In genomic region chr7:100854137-100854814, GRCm38 (mm10) we compare ENCODE assay signal across 14 mouse cellular contexts. TPM values are rescaled to one million over a fixed set of nuclear protein-coding genes. Genes with fewer than 3 reads are reported as not detected.
DNase-seq lines count a peak whose midpoint lies in the region; ATAC-seq and TF ChIP-seq lines count a peak whose summit lies in the region.
"Had no signal": no experiment of that assay in that cellular context is flagged by ENCODE, and none has a peak within 500 bp of the region (broad histone marks: within the 10 kb centered on the region; RNA-seq: fewer than 3 reads in every experiment).

No protein-coding gene starts in this region.

- ATAC-seq in hindbrain, embryonic 14.5 days (ENCODE audit: low FRiP score), result no peak
- ATAC-seq in G1E (ENCODE audit: extremely low read depth, insufficient number of reproducible peaks, low FRiP score, poor library complexity, severe bottlenecking), result no peak
- ATAC-seq in limb, embryonic 13.5 days (ENCODE audit: low FRiP score, low read depth), result no peak
- ATAC-seq in inflammation-experienced regulatory T-cells, adult 6 months, result no peak
- ATAC-seq in hindbrain, embryonic 12.5 days (ENCODE audit: low FRiP score), result no peak
- ATAC-seq: hindbrain, postnatal 0 days had no signal

- no peak for TF ChIP-seq CTCF in G1E (IDR thresholded peaks at IDR 0.05; ENCODE audit: low read depth, low read length)

- no peak overlapping the region for H3K9ac ChIP-seq in hindbrain, embryonic 14.5 days
- peak overlapping the region; percentile 19; the same call in 1 of the 2 replicates for H3K9ac ChIP-seq in limb, embryonic 13.5 days
- no peak overlapping the region for H3K9ac ChIP-seq in hindbrain, embryonic 12.5 days
- H3K9ac ChIP-seq: embryonic facial prominence, embryonic 15.5 days; neural tube, embryonic 12.5 days had no signal

- DNase-seq in hindbrain, embryonic 10.5 days (ENCODE audit: low spot score), result no peak
- DNase-seq in hindbrain, embryonic 14.5 days (ENCODE audit: low spot score), result no peak
- peak; percentile 54 for DNase-seq in G1E (ENCODE audit: low spot score)
- peak; percentile 48 for DNase-seq in embryo, embryonic 10.5 days (ENCODE audit: low spot score)
- no peak for DNase-seq in T-cell, adult 2 months (ENCODE audit: low spot score)
- DNase-seq: adrenal gland, adult 2 months; cerebellum, adult 8-10 months had no signal

- 41% methylated on average over 6 of the region's 6 CpGs for WGBS in hindbrain, embryonic 10.5 days
- WGBS in hindbrain, embryonic 14.5 days, result 56% methylated on average over 6 of the region's 6 CpGs
- 32% methylated on average over 6 of the region's 6 CpGs for WGBS in limb, embryonic 13.5 days
- WGBS in hindbrain, embryonic 12.5 days, result 47% methylated on average over 6 of the region's 6 CpGs

- no peak overlapping the region for H3K4me3 ChIP-seq in hindbrain, embryonic 10.5 days
- H3K4me3 ChIP-seq in hindbrain, embryonic 14.5 days (replicated peaks; ENCODE audit: low read length), result no peak overlapping the region
- H3K4me3 ChIP-seq in G1E (ENCODE audit: low read depth, low read length), result peak overlapping the region; percentile 73
- H3K4me3 ChIP-seq in limb, embryonic 13.5 days, result no peak overlapping the region
- no peak overlapping the region for H3K4me3 ChIP-seq in hindbrain, embryonic 12.5 days
- H3K4me3 ChIP-seq: embryonic facial prominence, embryonic 15.5 days; midbrain, embryonic 10.5 days; neural tube, embryonic 12.5 days had no signal

- no peaks in the 10 kb centered on the region for H3K27me3 ChIP-seq in hindbrain, embryonic 10.5 days (ENCODE audit: insufficient read depth, poor library complexity, severe bottlenecking)
- H3K27me3 ChIP-seq in hindbrain, embryonic 14.5 days (ENCODE audit: control insufficient read depth, insufficient read depth, low read length), result no peaks in the 10 kb centered on the region
- H3K27me3 ChIP-seq in G1E (ENCODE audit: insufficient read depth, low read length), result no peaks in the 10 kb centered on the region
- H3K27me3 ChIP-seq in limb, embryonic 13.5 days, result no peaks in the 10 kb centered on the region
- no peaks in the 10 kb centered on the region for H3K27me3 ChIP-seq in hindbrain, embryonic 12.5 days
- H3K27me3 ChIP-seq: embryonic facial prominence, embryonic 15.5 days; neural tube, embryonic 12.5 days had no signal

- H3K9me3 ChIP-seq in hindbrain, embryonic 10.5 days, result no peaks in the 10 kb centered on the region
- H3K9me3 ChIP-seq in hindbrain, embryonic 14.5 days (ENCODE audit: control insufficient read depth, low read length), result no peaks in the 10 kb centered on the region
- H3K9me3 ChIP-seq in G1E (replicated peaks), result no peaks in the 10 kb centered on the region
- no peaks in the 10 kb centered on the region for H3K9me3 ChIP-seq in limb, embryonic 13.5 days
- H3K9me3 ChIP-seq in hindbrain, embryonic 12.5 days (replicated peaks), result no peaks in the 10 kb centered on the region
- H3K9me3 ChIP-seq: embryonic facial prominence, embryonic 15.5 days; midbrain, embryonic 10.5 days; neural tube, embryonic 12.5 days had no signal

- peaks cover 8% of the 10 kb centered on the region; the same call in 1 of the 2 replicates for H3K36me3 ChIP-seq in hindbrain, embryonic 10.5 days
- H3K36me3 ChIP-seq in hindbrain, embryonic 14.5 days (replicated peaks; ENCODE audit: control insufficient read depth, insufficient read depth), result no peaks in the 10 kb centered on the region
- peaks cover 89% of the 10 kb centered on the region for H3K36me3 ChIP-seq in G1E (replicated peaks)
- H3K36me3 ChIP-seq in limb, embryonic 13.5 days, result no peaks in the 10 kb centered on the region
- no peaks in the 10 kb centered on the region for H3K36me3 ChIP-seq in hindbrain, embryonic 12.5 days
- H3K36me3 ChIP-seq: embryonic facial prominence, embryonic 15.5 days; neural tube, embryonic 12.5 days had no signal

- peak overlapping the region; percentile 4 for H3K27ac ChIP-seq in hindbrain, embryonic 10.5 days
- no peak overlapping the region for H3K27ac ChIP-seq in hindbrain, embryonic 14.5 days
- H3K27ac ChIP-seq in limb, embryonic 13.5 days, result 0 out of 2 replicates have a peak overlapping the region, but pooled peaks have one; percentile 10
- H3K27ac ChIP-seq in hindbrain, embryonic 12.5 days, result no peak overlapping the region
- H3K27ac ChIP-seq: embryonic facial prominence, embryonic 15.5 days; hindbrain, postnatal 0 days; midbrain, embryonic 10.5 days; neural tube, embryonic 12.5 days had no signal

- no peak overlapping the region for H3K4me2 ChIP-seq in hindbrain, embryonic 14.5 days (replicated peaks)
- H3K4me2 ChIP-seq in limb, embryonic 13.5 days (replicated peaks), result no peak overlapping the region
- no peak overlapping the region for H3K4me2 ChIP-seq in hindbrain, embryonic 12.5 days (replicated peaks)
- H3K4me2 ChIP-seq: embryonic facial prominence, embryonic 15.5 days; neural tube, embryonic 12.5 days had no signal

- H3K4me1 ChIP-seq in hindbrain, embryonic 10.5 days (replicated peaks), result peaks cover 52% of the 10 kb centered on the region
- peaks cover 13% of the 10 kb centered on the region for H3K4me1 ChIP-seq in hindbrain, embryonic 14.5 days (replicated peaks; ENCODE audit: control insufficient read depth, insufficient read depth, low read length)
- H3K4me1 ChIP-seq in G1E (ENCODE audit: insufficient read depth, low read depth, low read length), result peaks cover 97% of the 10 kb centered on the region
- peaks cover 68% of the 10 kb centered on the region for H3K4me1 ChIP-seq in limb, embryonic 13.5 days
- peaks cover 30% of the 10 kb centered on the region for H3K4me1 ChIP-seq in hindbrain, embryonic 12.5 days

RNA-seq across cellular contexts. Expression of gene Relt, which starts 9.0 kb away (rescaled TPM):
- 3.6 and 4.8 TPM in 2 replicates for polyA plus RNA-seq in hindbrain, embryonic 10.5 days (2016; fragmentation: Nextera tagmentation; extraction: Ambion mirVana)
- 4.3 and 5.0 TPM in 2 replicates for polyA plus RNA-seq in hindbrain, embryonic 14.5 days (2014; fragmentation: Nextera tagmentation; extraction: Ambion mirVana)
- total RNA-seq in G1E (2014; fragmentation: Nextera tagmentation), result 15.4 and 21.5 TPM in 2 replicates
- 25.5 and 39.1 TPM in 2 replicates for total RNA-seq in G1E (2017)
- polyA plus RNA-seq in G1E (2012), result 75.6 and 75.9 TPM in 2 replicates
- 3.6 and 4.3 TPM in 2 replicates for polyA plus RNA-seq in limb, embryonic 13.5 days (2015; fragmentation: Nextera tagmentation; extraction: Ambion mirVana)
- polyA plus RNA-seq in inflammation-experienced regulatory T-cells, adult 6 months (2017; shearing (Covaris generic)), result 10 to 100 TPM; 11.1 to 13.9 (median 12.3) TPM
- polyA plus RNA-seq in hindbrain, embryonic 12.5 days (2016; fragmentation: Nextera tagmentation; extraction: Ambion mirVana), result 3.6 and 4.5 TPM in 2 replicates

Comparison
In these comparisons a context has a peak if more than half of its experiments do, and no peak if none do; other contexts are left out.
1. H3K27ac ChIP-seq: peak in hindbrain, embryonic 10.5 days (single experiment) and limb, embryonic 13.5 days (single experiment); none in hindbrain, embryonic 14.5 days (single experiment) and hindbrain, embryonic 12.5 days (single experiment).
2. DNase-seq: peak in G1E (single experiment) and embryo, embryonic 10.5 days (single experiment); none in hindbrain, embryonic 10.5 days (single experiment), hindbrain, embryonic 14.5 days (single experiment) and T-cell, adult 2 months (single experiment).